Mouse (Mus musculus) liver, embryonic 13.5 days (tissue): ENCODE data around the gene Ino80. TPM values are rescaled to one million over a fixed set of nuclear protein-coding genes. Genes with fewer than 3 reads are reported as not detected.
A peak's percentile ranks its signal among the peaks of the same experiment; 100 is the strongest.

Experiments
- ATAC-seq: fragments of 200-750 bp; cut with Nextera tagmentation; 2 replicates; pipeline ENCODE4 v1.8.0; 2017; ENCODE audit warnings: low read depth, mild to moderate bottlenecking, moderate number of reproducible peaks, moderate library complexity
- DNase-seq: peaks from one replicate; pipeline ENCODE4 v3.0.0; 2022
- H3K27ac ChIP-seq: fragments of 300-500 bp; sonication (generic); 2 replicates; pipeline ENCODE4 v1.5.1; 2015; ENCODE audit warnings: moderate library complexity, mild to moderate bottlenecking, inconsistent platforms
- H3K27me3 ChIP-seq: fragments of 300-500 bp; sonication (generic); 2 replicates; pipeline ENCODE4 v1.6.1; 2015; ENCODE audit warnings: mild to moderate bottlenecking, inconsistent platforms
- H3K36me3 ChIP-seq: fragments of 300-500 bp; sonication (generic); 2 replicates; pipeline ENCODE4 v1.6.1; 2015; ENCODE audit warnings: mild to moderate bottlenecking, inconsistent platforms
- H3K4me1 ChIP-seq: fragments of 300-500 bp; sonication (generic); replicated peaks from 2 replicates; pipeline ENCODE4 v1.6.1; 2015; ENCODE audit warnings: inconsistent platforms
- H3K4me2 ChIP-seq: fragments of 300-500 bp; sonication (generic); 2 replicates; pipeline ENCODE4 v1.6.1; 2015; ENCODE audit warnings: inconsistent platforms, mild to moderate bottlenecking, moderate library complexity
- H3K4me3 ChIP-seq: fragments of 300-500 bp; sonication (generic); replicated peaks from 2 replicates; pipeline ENCODE4 v1.5.1; 2015; ENCODE audit warnings: mild to moderate bottlenecking, inconsistent platforms
- H3K9ac ChIP-seq: fragments of 300-500 bp; sonication (generic); 2 replicates; pipeline ENCODE4 v1.6.1; 2015; ENCODE audit warnings: mild to moderate bottlenecking, inconsistent platforms
- H3K9me3 ChIP-seq: fragments of 300-500 bp; sonication (generic); replicated peaks from 2 replicates; pipeline ENCODE4 v1.6.1; 2016; ENCODE audit warnings: inconsistent platforms
- WGBS: fragments of 180-500 bp; shearing (Covaris S2); methylation state at CpG from one replicate; pipeline ENCODE4 v1.1.7; 2015; ENCODE audit not compliant: insufficient replicate concordance; 5-methylcytosine and 5-hydroxymethylcytosine counted together
- polyA plus RNA-seq: library from polyadenylated mRNA; unstranded; fragments of >200 nt; fragmentation: Nextera tagmentation; extraction: Ambion mirVana; gene quantifications from 2 replicates; pipeline ENCODE4 v1.2.1, GENCODE M21; 2015

Ino80 gene
- polyA plus RNA-seq, 1 experiment from 2014 or later = 2.0 TPM

- H3K4me1 ChIP-seq = no peaks in the 10 kb centered on the region
- H3K36me3 ChIP-seq = no peaks in the 10 kb centered on the region
- 62% methylated on average over 2 of the region's 2 CpGs for WGBS
- H3K4me3 ChIP-seq = no peak overlapping the region
- H3K27ac ChIP-seq = no peak overlapping the region
- no peaks in the 10 kb centered on the region for H3K9me3 ChIP-seq
- no peaks in the 10 kb centered on the region for H3K27me3 ChIP-seq
- H3K4me2 ChIP-seq = no peak overlapping the region
- no peak overlapping the region for H3K9ac ChIP-seq
- no peak for ATAC-seq
- no peak for DNase-seq
Measured at GRCm38 (mm10) chr2:119498859-119499258, 21.4 kb upstream of the Ino80 start.

- WGBS = 89% methylated on average over 2 of the region's 2 CpGs
- ATAC-seq = no peak
- Histone ChIP-seq H3K27ac (no peak overlapping the region), H3K4me2 (no peak overlapping the region), H3K9ac (no peak overlapping the region), H3K9me3 (no peaks in the 10 kb centered on the region), H3K36me3 (no peaks in the 10 kb centered on the region), H3K27me3 (no peaks in the 10 kb centered on the region), H3K4me1 (no peaks in the 10 kb centered on the region), H3K4me3 (no peak overlapping the region)
- DNase-seq = no peak
Measured at GRCm38 (mm10) chr2:119496082-119496481, 18.6 kb upstream of the Ino80 start.

DNA sequence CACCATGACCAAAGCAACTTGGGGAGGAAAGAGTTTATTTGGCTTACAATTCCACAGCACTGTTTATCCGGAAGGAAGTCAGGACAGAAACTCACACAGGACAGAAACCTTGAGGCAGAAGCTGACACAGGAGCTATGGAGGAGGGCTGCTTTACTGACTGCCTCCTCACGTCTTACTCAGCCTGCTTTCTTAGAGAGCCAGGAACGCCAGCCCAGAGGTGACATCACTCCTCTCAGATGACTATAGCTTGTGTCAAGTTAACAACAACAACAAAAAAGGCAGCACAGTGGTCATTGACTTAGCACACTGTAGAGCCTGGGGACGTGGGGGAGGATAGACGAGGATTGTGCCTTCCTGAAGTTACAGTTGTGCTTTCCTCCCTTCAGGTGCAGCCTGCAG, 14.5 kb upstream of the Ino80 start:
- Histone ChIP-seq H3K4me1 (no peaks in the 10 kb centered on the region), H3K9ac (no peak overlapping the region), H3K27me3 (no peaks in the 10 kb centered on the region), H3K4me3 (no peak overlapping the region), H3K4me2 (no peak overlapping the region), H3K36me3 (no peaks in the 10 kb centered on the region), H3K9me3 (no peaks in the 10 kb centered on the region), H3K27ac (no peak overlapping the region)
- ATAC-seq (no peak), DNase-seq (no peak)
- WGBS = 43% methylated on average over 5 of the region's 5 CpGs

DNA sequence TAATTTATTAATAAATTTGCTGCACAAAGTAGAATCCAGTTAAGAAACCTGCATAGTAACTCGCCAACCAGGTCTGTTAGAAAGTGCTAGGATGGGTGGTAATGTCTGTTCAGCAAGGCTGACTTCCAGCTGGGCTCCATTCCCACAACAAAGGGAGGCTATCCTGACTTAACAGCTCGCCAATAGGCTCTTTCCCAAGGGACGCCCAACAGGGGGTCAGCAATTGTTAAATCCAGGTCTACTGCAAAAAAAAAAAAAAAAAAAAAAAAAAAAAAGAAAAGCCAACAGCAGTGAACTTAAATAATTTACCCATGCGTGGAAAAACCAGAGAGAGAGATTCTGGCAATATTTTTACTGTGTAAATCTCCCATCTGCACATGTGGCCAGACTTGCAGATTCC, 9.0 kb upstream of the Ino80 start:
- H3K27ac ChIP-seq = no peak overlapping the region
- H3K4me2 ChIP-seq = no peak overlapping the region
- H3K36me3 ChIP-seq = no peaks in the 10 kb centered on the region
- H3K4me1 ChIP-seq = no peaks in the 10 kb centered on the region
- H3K9me3 ChIP-seq = no peaks in the 10 kb centered on the region
- ATAC-seq (no peak), DNase-seq (no peak)
- no peak overlapping the region for H3K9ac ChIP-seq
- no peaks in the 10 kb centered on the region for H3K27me3 ChIP-seq
- H3K4me3 ChIP-seq = no peak overlapping the region
- WGBS = 26% methylated on average over 4 of the region's 4 CpGs

- Histone ChIP-seq H3K4me2 (no peak overlapping the region), H3K9ac (no peak overlapping the region), H3K4me3 (no peak overlapping the region), H3K9me3 (no peaks in the 10 kb centered on the region), H3K4me1 (peaks cover 17% of the 10 kb centered on the region), H3K36me3 (no peaks in the 10 kb centered on the region), H3K27me3 (no peaks in the 10 kb centered on the region), H3K27ac (no peak overlapping the region; the same call in 1 of the 2 replicates)
- 67% methylated on average over 1 of the region's 1 CpGs for WGBS
- DNase-seq = no peak
- ATAC-seq = no peak
Measured at GRCm38 (mm10) chr2:119482307-119482706, 4.8 kb upstream of the Ino80 start.

- Histone ChIP-seq H3K4me1 (peaks cover 41% of the 10 kb centered on the region), H3K36me3 (no peaks in the 10 kb centered on the region), H3K27me3 (no peaks in the 10 kb centered on the region), H3K4me2 (peak overlapping the region; percentile 92), H3K27ac (peak overlapping the region; percentile 99), H3K4me3 (peak overlapping the region; percentile 87), H3K9me3 (no peaks in the 10 kb centered on the region), H3K9ac (peak overlapping the region; percentile 81)
- 6% methylated on average over 9 of the region's 9 CpGs for WGBS
- DNase-seq = no peak
- no peak for ATAC-seq
Measured at GRCm38 (mm10) chr2:119478397-119478749, 886 bp upstream of the Ino80 start.

DNA sequence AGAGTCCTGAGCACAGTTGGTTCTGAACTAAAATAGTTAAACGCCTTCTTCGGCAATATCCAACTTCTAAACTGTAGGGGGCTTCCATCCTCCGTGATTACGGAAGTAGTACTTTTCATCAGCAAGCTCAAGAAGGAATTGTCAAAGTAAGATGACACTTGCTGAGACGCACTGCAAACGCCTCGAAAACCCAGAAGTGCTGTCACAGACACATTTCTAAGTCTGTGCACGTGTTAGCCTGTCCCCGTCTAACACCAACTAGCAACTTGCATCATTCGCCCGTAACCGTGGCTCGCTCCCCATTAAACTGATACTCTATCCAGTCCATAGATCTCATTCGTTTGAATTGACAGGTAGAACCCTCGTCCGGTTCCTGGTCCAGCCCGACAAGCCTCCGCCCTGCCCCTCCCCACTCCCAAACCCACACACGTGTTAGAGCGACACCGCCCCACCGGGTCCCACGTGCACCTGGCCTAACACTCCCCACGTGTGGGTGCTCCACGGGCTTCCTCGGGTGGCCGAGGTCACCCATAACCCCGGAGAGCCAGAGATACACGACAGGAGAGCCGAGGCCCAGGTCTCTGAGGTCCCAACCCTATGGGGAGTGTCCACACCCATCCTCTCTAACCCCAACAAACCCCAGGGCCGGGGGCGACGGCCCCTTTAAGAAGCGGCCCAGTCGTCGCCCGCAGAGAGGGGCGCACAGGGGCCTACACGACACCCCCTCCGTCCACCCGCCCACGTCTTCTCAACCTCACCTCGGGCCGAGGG, 681 bp downstream of the Ino80 start:
- peak overlapping the region; percentile 93 for H3K9ac ChIP-seq
- no peaks in the 10 kb centered on the region for H3K27me3 ChIP-seq
- H3K4me2 ChIP-seq = peak overlapping the region; percentile 92
- peaks cover 11% of the 10 kb centered on the region; the same call in 1 of the 2 replicates for H3K36me3 ChIP-seq
- H3K4me1 ChIP-seq = peaks cover 43% of the 10 kb centered on the region
- peak overlapping the region; percentile 99 for H3K27ac ChIP-seq
- under 1% methylated on average over 35 of the region's 44 CpGs for WGBS
- H3K9me3 ChIP-seq = no peaks in the 10 kb centered on the region
- H3K4me3 ChIP-seq = peak overlapping the region; percentile 87
- ATAC-seq = peak; percentile 28
- peak; percentile 67 for DNase-seq

DNA sequence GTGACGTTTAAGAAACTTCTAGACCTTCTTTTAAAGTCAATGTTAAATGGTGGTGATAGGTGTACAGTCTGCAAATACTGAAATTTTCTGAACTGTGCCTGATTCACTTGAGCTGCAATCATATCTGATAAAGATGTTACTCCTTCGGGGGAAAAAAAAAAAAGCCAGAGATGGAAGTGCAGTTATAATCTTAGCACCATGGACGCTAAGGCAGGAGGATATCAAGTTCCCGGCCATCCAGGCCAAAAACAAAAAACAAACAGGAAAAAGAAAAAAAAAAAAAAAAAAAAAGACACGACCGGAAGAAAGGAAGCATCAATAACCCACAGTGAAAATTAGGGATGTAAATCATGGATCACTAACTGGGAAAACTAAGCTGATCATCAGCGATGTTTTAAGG, 1.3 kb downstream of the Ino80 start:
- Histone ChIP-seq H3K4me3 (peak overlapping the region; percentile 87), H3K9me3 (no peaks in the 10 kb centered on the region), H3K27ac (peak overlapping the region; percentile 99; the same call in 1 of the 2 replicates), H3K4me2 (peak overlapping the region; percentile 92), H3K27me3 (no peaks in the 10 kb centered on the region), H3K9ac (peak overlapping the region; percentile 93), H3K4me1 (peaks cover 43% of the 10 kb centered on the region), H3K36me3 (peaks cover 11% of the 10 kb centered on the region; the same call in 1 of the 2 replicates)
- WGBS = 10% methylated on average over 7 of the region's 7 CpGs
- ATAC-seq = no peak
- DNase-seq = no peak

DNA sequence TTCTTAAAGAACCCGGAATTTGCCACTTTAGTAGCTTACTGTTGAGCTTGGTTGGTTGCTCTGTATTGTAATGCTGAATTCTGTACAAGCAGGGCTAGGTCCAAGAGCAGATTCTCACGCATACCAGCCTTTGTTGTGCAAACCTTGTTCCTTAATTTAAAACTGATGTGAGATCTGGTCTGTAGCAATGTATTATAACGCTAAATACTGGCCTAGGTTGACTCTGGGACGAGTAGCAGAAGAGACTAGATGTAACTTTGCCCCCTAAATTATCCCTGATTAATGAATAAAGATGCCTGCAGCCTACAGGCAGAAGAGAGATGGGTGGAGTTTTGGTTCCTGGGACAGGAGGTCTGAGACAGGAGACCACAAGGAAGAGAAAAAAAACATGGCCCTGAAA, 13.5 kb downstream of the Ino80 start:
- H3K9me3 ChIP-seq = no peaks in the 10 kb centered on the region
- 68% methylated on average over 4 of the region's 4 CpGs for WGBS
- H3K27ac ChIP-seq = no peak overlapping the region
- DNase-seq (no peak), ATAC-seq (no peak)
- peaks cover 13% of the 10 kb centered on the region; the same call in 1 of the 2 replicates for H3K36me3 ChIP-seq
- no peaks in the 10 kb centered on the region for H3K27me3 ChIP-seq
- no peak overlapping the region for H3K4me2 ChIP-seq
- peaks cover 3% of the 10 kb centered on the region; the same call in 1 of the 2 replicates for H3K4me1 ChIP-seq
- no peak overlapping the region for H3K9ac ChIP-seq
- H3K4me3 ChIP-seq = no peak overlapping the region

DNA sequence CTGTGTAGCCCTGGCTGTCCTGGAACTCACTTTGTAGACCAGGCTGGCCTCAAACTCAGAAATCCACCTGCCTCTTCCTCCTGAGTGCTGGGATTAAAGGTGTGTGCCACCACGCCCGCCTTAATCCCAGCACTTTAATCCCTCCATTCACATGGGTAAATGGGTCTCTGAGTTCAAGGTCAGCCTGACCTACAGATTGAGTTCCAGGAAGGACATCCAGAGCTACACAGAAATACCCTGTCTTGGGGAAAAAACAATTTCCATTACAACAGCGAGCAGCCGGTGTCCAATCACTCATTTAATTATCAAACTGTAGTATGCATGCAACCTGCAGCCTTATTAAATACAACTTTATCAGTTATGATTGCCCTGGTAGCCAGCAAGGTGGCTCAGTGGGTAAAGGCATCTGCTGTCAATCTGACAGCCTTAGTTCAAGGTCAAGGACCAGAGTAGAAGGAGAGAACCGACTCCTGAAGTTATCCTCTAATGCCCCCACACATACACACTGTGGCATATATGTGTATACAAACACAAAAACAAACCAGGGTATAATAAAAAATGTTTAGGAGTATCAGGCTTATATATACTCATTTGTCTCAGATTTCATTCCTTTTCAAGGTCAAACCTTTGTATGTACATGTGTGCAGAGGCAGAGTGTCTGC, 14.2 kb downstream of the Ino80 start:
- no peak overlapping the region for H3K27ac ChIP-seq

GRCm38 (mm10) chr2:119461028-119461427, 16.5 kb downstream of the Ino80 start:
- Histone ChIP-seq H3K9ac (no peak overlapping the region), H3K4me3 (no peak overlapping the region), H3K9me3 (no peaks in the 10 kb centered on the region), H3K36me3 (peaks cover 19% of the 10 kb centered on the region), H3K27ac (no peak overlapping the region), H3K4me2 (no peak overlapping the region), H3K4me1 (peaks cover 8% of the 10 kb centered on the region), H3K27me3 (no peaks in the 10 kb centered on the region)
- no peak for DNase-seq
- ATAC-seq = no peak
- WGBS = 77% methylated on average over 3 of the region's 3 CpGs

More for the DNA sequence above, 14.2 kb downstream of the Ino80 start:
- DNase-seq (no peak), ATAC-seq (no peak)
- H3K9me3 ChIP-seq = no peaks in the 10 kb centered on the region
- no peak overlapping the region for H3K4me3 ChIP-seq
- WGBS = 81% methylated on average over 5 of the region's 5 CpGs
- no peak overlapping the region for H3K9ac ChIP-seq
- no peak overlapping the region for H3K4me2 ChIP-seq
- no peaks in the 10 kb centered on the region for H3K27me3 ChIP-seq
- H3K4me1 ChIP-seq = peaks cover 4% of the 10 kb centered on the region
- H3K36me3 ChIP-seq = peaks cover 9% of the 10 kb centered on the region; the same call in 1 of the 2 replicates
